In genomic region chr9:15045084-15045669, GRCm38 (mm10) we compare ENCODE assay signal across 8 mouse cellular contexts. TPM values are rescaled to one million over a fixed set of nuclear protein-coding genes. Genes with fewer than 3 reads are reported as not detected.
A peak's percentile ranks its signal among the peaks of the same experiment; 100 is the strongest.
DNase-seq lines count a peak whose midpoint lies in the region; ATAC-seq and TF ChIP-seq lines count a peak whose summit lies in the region.

Gene Panx1 (minus strand): TSS chr9:15045478.

- H3K4me2 ChIP-seq in hindbrain, embryonic 15.5 days = peak within 1 kb of the TSS; percentile 69

- no peaks in the 10 kb centered on the region for H3K27me3 ChIP-seq in ES-Bruce4 (ENCODE audit: control insufficient read depth, insufficient read depth, low read length, poor library complexity, severe bottlenecking)
- H3K27me3 ChIP-seq in hindbrain, embryonic 15.5 days = no peaks in the 10 kb centered on the region

- peak; percentile 41; the same call in 1 of the 2 replicates for TF ChIP-seq EP300 in ES-Bruce4 (IDR thresholded peaks at IDR 0.05; ENCODE audit: insufficient read depth, low read depth, low read length)

- H3K27ac ChIP-seq in ES-Bruce4 (ENCODE audit: insufficient read depth, low read length) (no peak within 1 kb of the TSS), macrophage (peak within 1 kb of the TSS; percentile 13; the same call in 1 of the 2 replicates)
- H3K27ac ChIP-seq in brown adipose tissue, adult 24 weeks (replicated peaks; ENCODE audit: low read depth, low read length) = no peak within 1 kb of the TSS; the same call in 1 of the 2 replicates
- peak within 1 kb of the TSS; percentile 95 for H3K27ac ChIP-seq in hindbrain, embryonic 15.5 days (replicated peaks)
- peak within 1 kb of the TSS; percentile 82 for H3K27ac ChIP-seq in left cerebral cortex, adult 2 months

- under 1% methylated on average over 68 of the region's 68 CpGs for WGBS in hindbrain, embryonic 15.5 days
- WGBS in macrophage (ENCODE audit: missing documents) = under 1% methylated on average over 59 of the region's 68 CpGs

- intact Hi-C loops in left cerebral cortex, adult 2 months (cut with DNase I) = no loop called here

- no peaks in the 10 kb centered on the region for H3K4me1 ChIP-seq in ES-Bruce4 (ENCODE audit: control insufficient read depth, insufficient read depth, low read length)
- peaks cover 3% of the 10 kb centered on the region; the same call in 1 of the 2 replicates for H3K4me1 ChIP-seq in brown adipose tissue, adult 24 weeks (ENCODE audit: control insufficient read depth, insufficient read depth, insufficient read length, low read length)
- H3K4me1 ChIP-seq in hindbrain, embryonic 15.5 days (replicated peaks) = peaks cover 42% of the 10 kb centered on the region

- H3K9ac ChIP-seq in ES-Bruce4 (ENCODE audit: low read depth, poor library complexity, severe bottlenecking) = peak within 1 kb of the TSS; percentile 75
- H3K9ac ChIP-seq in hindbrain, embryonic 15.5 days = peak within 1 kb of the TSS; percentile 94

- DNase-seq in gastrocnemius, adult 18-20 months (ENCODE audit: low spot score) = peak; percentile 51
- peak; percentile 65 to 69 for DNase-seq in left cerebral cortex, adult 2 months (ENCODE audit: extremely low spot score in 1 of 2, low spot score in 2 of 2)
- DNase-seq in right cerebral cortex, adult 18-20 months = peak; percentile 74
- peak; percentile 66 for DNase-seq in urinary bladder, adult 2 months (ENCODE audit: low spot score)

- no peak for TF ChIP-seq POLR2A in ES-Bruce4 (IDR thresholded peaks at IDR 0.05; ENCODE audit: insufficient read depth, low read length)

- H3K4me3 ChIP-seq in ES-Bruce4 (ENCODE audit: low read depth, low read length) = peak within 1 kb of the TSS; percentile 80
- H3K4me3 ChIP-seq in brown adipose tissue, adult 24 weeks (ENCODE audit: insufficient read depth, low read depth, low read length) = peak within 1 kb of the TSS; percentile 84
- peak within 1 kb of the TSS; percentile 92 for H3K4me3 ChIP-seq in hindbrain, embryonic 15.5 days
- H3K4me3 ChIP-seq in left cerebral cortex, adult 2 months = peak within 1 kb of the TSS; percentile 87
- H3K4me3 ChIP-seq in macrophage (ENCODE audit: inconsistent target) = peak within 1 kb of the TSS; percentile 52

- H3K36me3 ChIP-seq in ES-Bruce4 (ENCODE audit: control insufficient read depth, insufficient read depth, low read length, poor library complexity, severe bottlenecking) (no peaks in the 10 kb centered on the region), macrophage (ENCODE audit: inconsistent target) (no peaks in the 10 kb centered on the region)
- H3K36me3 ChIP-seq in hindbrain, embryonic 15.5 days = no peaks in the 10 kb centered on the region

- peaks cover 7% of the 10 kb centered on the region for H3K9me3 ChIP-seq in ES-Bruce4 (replicated peaks; ENCODE audit: control insufficient read depth, insufficient read depth, low read length, poor library complexity, severe bottlenecking)
- no peaks in the 10 kb centered on the region for H3K9me3 ChIP-seq in hindbrain, embryonic 15.5 days

- H3K79me2 ChIP-seq in macrophage (ENCODE audit: inconsistent target) = peaks cover 46% of the 10 kb centered on the region

- peak; percentile 94 for ATAC-seq in hindbrain, embryonic 15.5 days (ENCODE audit: low FRiP score, low read depth)

- no peak for TF ChIP-seq CTCF in ES-Bruce4 (IDR thresholded peaks at IDR 0.05; ENCODE audit: low read depth, low read length)
- no peak for TF ChIP-seq CTCF in left cerebral cortex, adult 2 months (IDR thresholded peaks at IDR 0.05)

RNA-seq across cellular contexts. Expression of gene Panx1, which starts in this region (rescaled TPM):
- polyA plus RNA-seq in ES-Bruce4 (2011; ENCODE audit: insufficient read depth, insufficient read length, low read depth, missing spikeins) = 13.5 and 15.2 TPM in 2 replicates
- 0.63 and 1.0 TPM in 2 replicates for polyA plus RNA-seq in brown adipose tissue, adult 24 weeks (2012; ENCODE audit: insufficient read depth, insufficient read length, missing spikeins)
- 10 to 100 TPM; 32.0 to 39.1 TPM for total RNA-seq in gastrocnemius, adult 18-20 months (2021)
- polyA plus RNA-seq in hindbrain, embryonic 15.5 days (2015; fragmentation: Nextera tagmentation; extraction: Ambion mirVana) = 171 and 184 TPM in 2 replicates
- 10 to 100 TPM; 33.6 to 36.1 TPM for total RNA-seq in left cerebral cortex, adult 2 months (2021)
- 10 to 100 TPM in 6 of 26 experiments, 1 to 10 TPM in 19, under 1 TPM in 1; 0.73 to 18.3 (median 5.8) TPM for total RNA-seq in macrophage (2018; cell fraction: chromatin; rRNA removed)
- 10 to 100 TPM in 24 of 26 experiments, 1 to 10 TPM in 2; 9.7 to 27.2 (median 14.5) TPM for total RNA-seq in macrophage (2018; cell fraction: cytosol; rRNA removed)
- total RNA-seq in macrophage (2018; cell fraction: nucleus; rRNA removed) = 10 to 100 TPM in 11 of 26 experiments, 1 to 10 TPM in 15; 4.5 to 20.9 (median 9.1) TPM
- polyA plus RNA-seq in macrophage (2018) = 16.0 to 28.2 TPM (median 27.1 TPM) in 3 replicates
- 18.6 and 21.8 TPM in 2 replicates for polyA plus RNA-seq in urinary bladder, adult 2 months (2012; rRNA removed)

Comparison
In these comparisons a context has a peak if more than half of its experiments do, and no peak if none do; other contexts are left out.
1. H3K27ac ChIP-seq: peak in hindbrain, embryonic 15.5 days (single experiment), left cerebral cortex, adult 2 months (single experiment) and macrophage (single experiment); none in ES-Bruce4 (single experiment) and brown adipose tissue, adult 24 weeks (single experiment).
2. Peak in every context shown above with its lines, with median percentiles within 50 percentile points of each other: H3K4me3 ChIP-seq and DNase-seq.